ENCODE assay signal across 20 mouse cellular contexts in the genomic region with DNA sequence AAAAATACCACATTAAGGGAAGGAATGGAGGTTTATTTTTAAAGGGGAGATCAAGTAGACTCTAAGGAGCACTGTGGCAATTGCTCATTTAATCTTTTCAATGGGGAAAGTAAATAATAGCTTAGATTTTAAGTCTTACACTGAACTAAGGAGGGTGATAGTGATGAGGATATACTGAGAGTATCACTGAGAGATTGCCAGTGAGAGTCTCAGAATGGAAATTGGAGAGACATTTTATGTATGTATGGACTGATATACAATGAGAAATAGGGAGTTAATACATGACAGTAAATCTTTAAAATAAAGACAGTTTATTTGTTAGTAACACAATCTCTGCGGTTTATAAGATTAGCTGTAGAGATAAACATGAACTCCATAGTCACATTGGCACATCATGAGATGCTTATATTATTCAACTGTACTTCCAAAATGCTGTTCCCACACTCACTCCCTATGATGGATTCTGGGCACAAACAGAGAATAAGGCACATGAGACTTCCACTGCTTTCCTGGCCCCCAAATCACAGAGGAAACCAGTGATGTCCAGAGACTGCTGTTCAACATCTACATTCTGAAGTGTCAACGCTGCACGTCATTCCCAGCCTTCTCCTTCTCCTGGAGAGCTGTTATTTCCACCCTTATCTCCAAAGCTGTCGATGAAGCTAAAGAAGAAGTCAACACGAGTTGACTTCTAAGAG.
DNase-seq lines count a peak whose midpoint lies in the region; ATAC-seq and TF ChIP-seq lines count a peak whose summit lies in the region.
"Had no signal": no experiment of that assay in that cellular context is flagged by ENCODE, and none has a peak within 500 bp of the region (broad histone marks: within the 10 kb centered on the region; RNA-seq: fewer than 3 reads in every experiment).

No protein-coding gene starts in this region.

- peak; percentile 78 for DNase-seq in heart, embryonic 10.5 days (ENCODE audit: low spot score)
- no peak for DNase-seq in heart, adult 9 months (ENCODE audit: low spot score in 2 of 2)
- peak; percentile 2 for DNase-seq in hindbrain, embryonic 14.5 days (ENCODE audit: low spot score)
- no peak for DNase-seq in lung, adult 2 months
- DNase-seq: adrenal gland, postnatal 14 days; cerebellum, adult 11-12 months; cerebellum, adult 9-10 months; cerebellum, postnatal 25 days; forebrain, postnatal 0 days; gastrocnemius, postnatal 14 days; heart, postnatal 10 days had no signal

- H3K9ac ChIP-seq in hindbrain, embryonic 14.5 days: no peak overlapping the region
- H3K9ac ChIP-seq in hindbrain, embryonic 13.5 days: no peak overlapping the region
- H3K9ac ChIP-seq in lung, embryonic 16.5 days (ENCODE audit: low read length): no peak overlapping the region
- H3K9ac ChIP-seq: embryonic facial prominence, embryonic 13.5 days; forebrain, embryonic 13.5 days; forebrain, postnatal 0 days; heart, embryonic 13.5 days had no signal

- H3K27ac ChIP-seq in heart, embryonic 10.5 days: no peak overlapping the region
- no peak overlapping the region for H3K27ac ChIP-seq in hindbrain, embryonic 14.5 days
- no peak overlapping the region for H3K27ac ChIP-seq in hindbrain, embryonic 13.5 days
- H3K27ac ChIP-seq in lung, embryonic 16.5 days (ENCODE audit: low read length): no peak overlapping the region
- H3K27ac ChIP-seq: embryonic facial prominence, embryonic 13.5 days; forebrain, embryonic 13.5 days; heart, embryonic 13.5 days; hindbrain, postnatal 0 days had no signal

- WGBS in heart, embryonic 10.5 days: 20% methylated on average over 5 of the region's 5 CpGs
- 82% methylated on average over 5 of the region's 5 CpGs for WGBS in hindbrain, embryonic 14.5 days
- 85% methylated on average over 5 of the region's 5 CpGs for WGBS in hindbrain, embryonic 13.5 days
- 23% methylated on average over 5 of the region's 5 CpGs for WGBS in lung, embryonic 16.5 days
- WGBS in lung, adult 2 months: 26% methylated on average over 5 of the region's 5 CpGs

- TF ChIP-seq POLR2A in lung, adult 2 months (IDR thresholded peaks at IDR 0.05; ENCODE audit: borderline replicate concordance, extremely low read depth, low read depth, low read length): no peak

- H3K4me3 ChIP-seq in heart, embryonic 10.5 days: no peak overlapping the region
- H3K4me3 ChIP-seq in hindbrain, embryonic 14.5 days (replicated peaks; ENCODE audit: low read length): no peak overlapping the region
- H3K4me3 ChIP-seq in hindbrain, embryonic 13.5 days: no peak overlapping the region
- H3K4me3 ChIP-seq in lung, embryonic 16.5 days (ENCODE audit: low read length): no peak overlapping the region
- no peak overlapping the region for H3K4me3 ChIP-seq in lung, adult 2 months (replicated peaks; ENCODE audit: extremely low read depth, low read depth, low read length)
- H3K4me3 ChIP-seq: embryonic facial prominence, embryonic 13.5 days; forebrain, embryonic 13.5 days; heart, embryonic 13.5 days had no signal

- H3K27me3 ChIP-seq in heart, embryonic 10.5 days (ENCODE audit: insufficient read depth, poor library complexity, severe bottlenecking): peaks cover 12% of the 10 kb centered on the region; the same call in 1 of the 2 replicates
- H3K27me3 ChIP-seq in hindbrain, embryonic 14.5 days (ENCODE audit: control insufficient read depth, insufficient read depth, low read length): no peaks in the 10 kb centered on the region
- H3K27me3 ChIP-seq in hindbrain, embryonic 13.5 days: no peaks in the 10 kb centered on the region
- no peaks in the 10 kb centered on the region for H3K27me3 ChIP-seq in lung, embryonic 16.5 days (ENCODE audit: control insufficient read depth, insufficient read depth, low read depth, low read length)
- H3K27me3 ChIP-seq: CH12.LX; embryonic facial prominence, embryonic 13.5 days; forebrain, embryonic 13.5 days; Patski had no signal

- no peak for TF ChIP-seq CTCF in lung, adult 2 months (IDR thresholded peaks at IDR 0.05; ENCODE audit: insufficient read depth, low read length)

- ATAC-seq in hindbrain, embryonic 14.5 days (ENCODE audit: low FRiP score): no peak
- ATAC-seq in hindbrain, embryonic 13.5 days (ENCODE audit: low FRiP score): no peak
- ATAC-seq in lung, embryonic 16.5 days (ENCODE audit: low read depth): peak; percentile 83
- ATAC-seq: activated CD4-positive, CD25-positive, alpha-beta regulatory T cell, adult 4 months; forebrain, embryonic 13.5 days; forebrain, postnatal 0 days; hindbrain, postnatal 0 days; Patski had no signal

- H3K36me3 ChIP-seq in heart, embryonic 10.5 days: no peaks in the 10 kb centered on the region
- no peaks in the 10 kb centered on the region for H3K36me3 ChIP-seq in hindbrain, embryonic 14.5 days (replicated peaks; ENCODE audit: control insufficient read depth, insufficient read depth)
- H3K36me3 ChIP-seq in hindbrain, embryonic 13.5 days: no peaks in the 10 kb centered on the region
- no peaks in the 10 kb centered on the region for H3K36me3 ChIP-seq in lung, embryonic 16.5 days (ENCODE audit: control insufficient read depth, insufficient read depth, low read length)
- H3K36me3 ChIP-seq: embryonic facial prominence, embryonic 13.5 days; heart, embryonic 13.5 days had no signal

- H3K4me1 ChIP-seq in heart, embryonic 10.5 days: peaks cover 21% of the 10 kb centered on the region; the same call in 1 of the 2 replicates
- no peaks in the 10 kb centered on the region for H3K4me1 ChIP-seq in hindbrain, embryonic 14.5 days (replicated peaks; ENCODE audit: control insufficient read depth, insufficient read depth, low read length)
- no peaks in the 10 kb centered on the region for H3K4me1 ChIP-seq in hindbrain, embryonic 13.5 days (replicated peaks)
- peaks cover 3% of the 10 kb centered on the region; the same call in 1 of the 2 replicates for H3K4me1 ChIP-seq in lung, embryonic 16.5 days (replicated peaks; ENCODE audit: control insufficient read depth, insufficient read depth, low read length)
- H3K4me1 ChIP-seq in lung, adult 2 months (ENCODE audit: control insufficient read depth, insufficient read depth, low read length): no peaks in the 10 kb centered on the region
- H3K4me1 ChIP-seq: embryonic facial prominence, embryonic 13.5 days; forebrain, embryonic 13.5 days had no signal

- no peak overlapping the region for H3K4me2 ChIP-seq in hindbrain, embryonic 14.5 days (replicated peaks)
- H3K4me2 ChIP-seq in hindbrain, embryonic 13.5 days: no peak overlapping the region
- no peak overlapping the region for H3K4me2 ChIP-seq in lung, embryonic 16.5 days (ENCODE audit: low read depth, low read length)
- H3K4me2 ChIP-seq: embryonic facial prominence, embryonic 13.5 days; forebrain, embryonic 13.5 days; heart, embryonic 13.5 days had no signal

- no peaks in the 10 kb centered on the region for H3K9me3 ChIP-seq in heart, embryonic 10.5 days
- no peaks in the 10 kb centered on the region for H3K9me3 ChIP-seq in hindbrain, embryonic 14.5 days (ENCODE audit: control insufficient read depth, low read length)
- H3K9me3 ChIP-seq in hindbrain, embryonic 13.5 days: no peaks in the 10 kb centered on the region
- no peaks in the 10 kb centered on the region for H3K9me3 ChIP-seq in lung, embryonic 16.5 days (ENCODE audit: control insufficient read depth, low read length)
- H3K9me3 ChIP-seq: embryonic facial prominence, embryonic 13.5 days; forebrain, embryonic 13.5 days; heart, embryonic 13.5 days had no signal

Comparison
In these comparisons a context has a peak if more than half of its experiments do, and no peak if none do; other contexts are left out.
1. DNase-seq: peak in heart, embryonic 10.5 days (single experiment) and hindbrain, embryonic 14.5 days (single experiment); none in heart, adult 9 months (0 of 2) and lung, adult 2 months (single experiment).